Comparison of ENCODE assay signal across 19 mouse cellular contexts in the genomic region with DNA sequence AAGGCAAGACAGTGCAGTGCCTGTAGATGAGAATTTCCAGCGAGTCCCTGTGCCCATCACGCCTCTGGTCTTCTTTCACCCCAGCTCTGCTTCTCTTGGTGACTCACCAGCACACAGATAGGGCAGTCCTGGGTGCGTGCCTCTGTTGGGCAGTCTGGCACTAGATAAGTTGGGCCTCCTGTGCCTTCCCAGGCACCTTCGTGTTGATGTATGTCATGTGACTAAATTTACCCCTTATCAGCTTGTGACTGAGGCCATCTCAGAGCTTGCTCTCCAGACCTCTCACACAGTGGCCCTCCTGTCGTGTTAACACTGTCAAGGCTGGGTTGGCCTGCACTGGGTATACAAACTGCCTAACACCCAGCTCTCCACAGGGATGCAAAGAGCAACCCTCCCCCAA. TPM values are rescaled to one million over a fixed set of nuclear protein-coding genes. Genes with fewer than 3 reads are reported as not detected.
DNase-seq lines count a peak whose midpoint lies in the region; ATAC-seq lines count a peak whose summit lies in the region.
"Had no signal": no experiment of that assay in that cellular context is flagged by ENCODE, and none has a peak within 500 bp of the region (broad histone marks: within the 10 kb centered on the region; RNA-seq: fewer than 3 reads in every experiment).

No protein-coding gene starts in this region.

- no peak overlapping the region for H3K4me3 ChIP-seq in heart, embryonic 11.5 days (ENCODE audit: low read depth, low read length)
- H3K4me3 ChIP-seq in erythroblast, embryonic 14.5 days (replicated peaks): peak overlapping the region; percentile 67
- H3K4me3 ChIP-seq in forebrain, embryonic 11.5 days (ENCODE audit: low read depth, low read length): no peak overlapping the region
- H3K4me3 ChIP-seq: embryonic facial prominence, embryonic 12.5 days; midbrain, embryonic 15.5 days; neural tube, embryonic 15.5 days had no signal

- DNase-seq in heart, adult 9 months (ENCODE audit: low spot score in 2 of 2): no peak
- DNase-seq in liver: peak; percentile 91
- peak; percentile 52 to 73 for DNase-seq in spleen, postnatal 36 days (ENCODE audit: low spot score in 2 of 2)
- DNase-seq in left cerebral cortex, postnatal 36 days (ENCODE audit: low spot score in 2 of 2): no peak
- no peak for DNase-seq in thymus, postnatal 0 days (ENCODE audit: low spot score)
- DNase-seq in forebrain, embryonic 11.5 days (ENCODE audit: low spot score): no peak
- DNase-seq: adrenal gland, postnatal 25 days; cerebellum, adult 2 months; kidney, adult 8-10 months; thymus, postnatal 25 days had no signal

- 17% methylated on average over 5 of the region's 5 CpGs for WGBS in heart, embryonic 11.5 days (ENCODE audit: insufficient replicate concordance)
- WGBS in forebrain, embryonic 11.5 days: 85% methylated on average over 5 of the region's 5 CpGs

- H3K36me3 ChIP-seq in heart, embryonic 11.5 days (ENCODE audit: control insufficient read depth, insufficient read depth, low read length): no peaks in the 10 kb centered on the region
- peaks cover 49% of the 10 kb centered on the region for H3K36me3 ChIP-seq in erythroblast, embryonic 14.5 days (ENCODE audit: control insufficient read depth)
- H3K36me3 ChIP-seq in forebrain, embryonic 11.5 days (ENCODE audit: control insufficient read depth, insufficient read depth, low read length): no peaks in the 10 kb centered on the region
- H3K36me3 ChIP-seq: midbrain, embryonic 15.5 days; neural tube, embryonic 15.5 days had no signal

- H3K9me3 ChIP-seq in heart, embryonic 11.5 days (replicated peaks; ENCODE audit: control insufficient read depth, low read length): no peaks in the 10 kb centered on the region
- H3K9me3 ChIP-seq in erythroblast, embryonic 14.5 days (ENCODE audit: control insufficient read depth, low read length): no peaks in the 10 kb centered on the region
- no peaks in the 10 kb centered on the region for H3K9me3 ChIP-seq in forebrain, embryonic 11.5 days (ENCODE audit: control insufficient read depth, low read length)
- H3K9me3 ChIP-seq: embryonic facial prominence, embryonic 12.5 days; midbrain, embryonic 15.5 days; neural tube, embryonic 15.5 days had no signal

- peak; percentile 35; the same call in 1 of the 2 replicates for ATAC-seq in heart, embryonic 11.5 days (replicated peaks; ENCODE audit: insufficient number of reproducible peaks, low FRiP score, low TSS enrichment)
- no peak for ATAC-seq in forebrain, embryonic 11.5 days (replicated peaks; ENCODE audit: low FRiP score)
- ATAC-seq: midbrain, embryonic 15.5 days had no signal

- H3K27ac ChIP-seq in heart, embryonic 11.5 days (ENCODE audit: low read depth, low read length): 0 out of 2 replicates have a peak overlapping the region, but pooled peaks have one; percentile 29
- H3K27ac ChIP-seq in forebrain, embryonic 11.5 days (ENCODE audit: low read depth, low read length): no peak overlapping the region
- H3K27ac ChIP-seq: embryonic facial prominence, embryonic 12.5 days; midbrain, embryonic 15.5 days; neural tube, embryonic 15.5 days had no signal

- H3K4me1 ChIP-seq in heart, embryonic 11.5 days (ENCODE audit: control insufficient read depth, insufficient read depth, low read length): peaks cover 44% of the 10 kb centered on the region
- H3K4me1 ChIP-seq in erythroblast, embryonic 14.5 days (ENCODE audit: control insufficient read depth): peaks cover 78% of the 10 kb centered on the region
- H3K4me1 ChIP-seq in forebrain, embryonic 11.5 days (replicated peaks; ENCODE audit: control insufficient read depth, insufficient read depth, low read length): no peaks in the 10 kb centered on the region
- H3K4me1 ChIP-seq: midbrain, embryonic 15.5 days; neural tube, embryonic 15.5 days had no signal

- intact Hi-C loops in left cerebral cortex, postnatal 36 days (cut with DNase I): no loop called here

- H3K4me2 ChIP-seq in heart, embryonic 11.5 days: peak overlapping the region; percentile 2
- no peak overlapping the region for H3K4me2 ChIP-seq in forebrain, embryonic 11.5 days (ENCODE audit: low read depth, low read length, severe bottlenecking)
- H3K4me2 ChIP-seq: embryonic facial prominence, embryonic 12.5 days; midbrain, embryonic 15.5 days; neural tube, embryonic 15.5 days had no signal

- no peak overlapping the region; the same call in 1 of the 2 replicates for H3K9ac ChIP-seq in heart, embryonic 11.5 days (ENCODE audit: low read depth, low read length)
- no peak overlapping the region for H3K9ac ChIP-seq in forebrain, embryonic 11.5 days (ENCODE audit: low read length)
- H3K9ac ChIP-seq: embryonic facial prominence, embryonic 12.5 days; midbrain, embryonic 15.5 days; neural tube, embryonic 15.5 days had no signal

- peaks cover 31% of the 10 kb centered on the region for H3K27me3 ChIP-seq in heart, embryonic 11.5 days (ENCODE audit: control insufficient read depth, insufficient read depth, low read length)
- H3K27me3 ChIP-seq in erythroblast, embryonic 14.5 days (ENCODE audit: control insufficient read depth): peaks cover 7% of the 10 kb centered on the region; the same call in 1 of the 2 replicates
- H3K27me3 ChIP-seq in forebrain, embryonic 11.5 days (ENCODE audit: control insufficient read depth, insufficient read depth, low read length): no peaks in the 10 kb centered on the region
- H3K27me3 ChIP-seq: midbrain, embryonic 15.5 days; neural tube, embryonic 15.5 days had no signal

RNA-seq across cellular contexts. Expression of a gene that starts 28.3 kb away (rescaled TPM):
- 3.6 and 4.4 TPM in 2 replicates for polyA plus RNA-seq in heart, embryonic 11.5 days (2014; fragmentation: Nextera tagmentation; extraction: Ambion mirVana)
- polyA plus RNA-seq in erythroblast, embryonic 14.5 days (2012): 0.12 and 0.13 TPM in 2 replicates
- total RNA-seq in left cerebral cortex, postnatal 36 days (2021): 1 to 10 TPM; 1.9 to 2.2 TPM
- polyA plus RNA-seq in thymus, postnatal 0 days (2015; fragmentation: Nextera tagmentation; extraction: Ambion mirVana): 0.58 and 1.0 TPM in 2 replicates
- 1.5 and 2.0 TPM in 2 replicates for polyA plus RNA-seq in forebrain, embryonic 11.5 days (2014; fragmentation: Nextera tagmentation; extraction: Ambion mirVana)

RNA-seq across cellular contexts. Expression of a gene that starts 46.1 kb away (rescaled TPM):
- polyA plus RNA-seq in heart, embryonic 11.5 days (2014; fragmentation: Nextera tagmentation; extraction: Ambion mirVana): not detected in 2 replicates
- not detected in 2 replicates for polyA plus RNA-seq in erythroblast, embryonic 14.5 days (2012)
- not detected for total RNA-seq in left cerebral cortex, postnatal 36 days (2021)
- not detected in 2 replicates for polyA plus RNA-seq in thymus, postnatal 0 days (2015; fragmentation: Nextera tagmentation; extraction: Ambion mirVana)
- not detected in 2 replicates for polyA plus RNA-seq in forebrain, embryonic 11.5 days (2014; fragmentation: Nextera tagmentation; extraction: Ambion mirVana)
- total RNA-seq: adrenal gland, postnatal 25 days; heart, postnatal 10 days; layer of hippocampus, postnatal 14 days; liver, adult 2 months had no signal
- polyA plus RNA-seq: C2C12; cerebellum, adult 2 months; embryonic facial prominence, embryonic 12.5 days; liver, adult 2 months; midbrain, embryonic 15.5 days; neural tube, embryonic 15.5 days had no signal

Comparison
In these comparisons a context has a peak if more than half of its experiments do, and no peak if none do; other contexts are left out.
1. DNase-seq: peak in liver (single experiment) and spleen, postnatal 36 days (2 of 2); none in heart, adult 9 months (0 of 2), left cerebral cortex, postnatal 36 days (0 of 2), thymus, postnatal 0 days (single experiment) and forebrain, embryonic 11.5 days (single experiment).